ENCODE assay signal across 15 mouse cellular contexts in the genomic region with DNA sequence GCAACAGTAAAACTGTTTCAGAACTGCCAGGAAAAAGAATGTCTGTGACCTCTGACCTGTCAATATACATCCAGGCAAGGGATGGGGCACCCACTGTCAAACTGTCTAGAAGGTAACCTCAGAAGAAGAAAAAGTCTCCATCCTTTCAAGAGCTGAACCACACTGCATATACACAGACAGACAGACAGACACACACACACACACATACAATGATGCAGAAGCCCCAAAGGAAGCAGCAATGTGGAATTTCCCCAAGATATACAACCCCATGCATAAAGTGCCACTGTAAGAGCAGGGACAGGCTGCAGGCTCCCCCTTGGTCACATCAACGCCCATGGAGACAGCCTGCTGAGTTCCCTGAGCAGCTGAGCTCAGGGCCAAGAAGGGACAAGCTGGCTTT. TPM values are rescaled to one million over a fixed set of nuclear protein-coding genes. Genes with fewer than 3 reads are reported as not detected.
DNase-seq lines count a peak whose midpoint lies in the region; ATAC-seq and TF ChIP-seq lines count a peak whose summit lies in the region.
"Had no signal": no experiment of that assay in that cellular context is flagged by ENCODE, and none has a peak within 500 bp of the region (broad histone marks: within the 10 kb centered on the region; RNA-seq: fewer than 3 reads in every experiment).

No protein-coding gene starts in this region.

- ATAC-seq in hindbrain, postnatal 0 days = no peak
- no peak for ATAC-seq in neural tube, embryonic 13.5 days (ENCODE audit: low read depth)
- no peak for ATAC-seq in forebrain, embryonic 13.5 days

- WGBS in hindbrain, embryonic 10.5 days = 11% methylated on average over 1 of the region's 1 CpGs
- 29% methylated on average over 1 of the region's 1 CpGs for WGBS in hindbrain, postnatal 0 days
- WGBS in neural tube, embryonic 13.5 days = 19% methylated on average over 1 of the region's 1 CpGs
- 20% methylated on average over 1 of the region's 1 CpGs for WGBS in forebrain, embryonic 13.5 days
- 58% methylated on average over 1 of the region's 1 CpGs for WGBS in small intestine, adult 2 months

- no peak for DNase-seq in hindbrain, embryonic 10.5 days (ENCODE audit: low spot score)
- no peak for DNase-seq in hindbrain, postnatal 0 days (ENCODE audit: low spot score)
- DNase-seq in neural tube, embryonic 10.5 days (ENCODE audit: extremely low spot score, low spot score) = no peak
- no peak for DNase-seq in testis, postnatal 10 days (ENCODE audit: low spot score)
- DNase-seq: adrenal gland, postnatal 25 days; gastrocnemius, postnatal 36 days; heart, postnatal 10 days; lung, postnatal 10 days; thymus, postnatal 14 days had no signal

- peak overlapping the region; percentile 92 for H3K27ac ChIP-seq in hindbrain, embryonic 10.5 days
- H3K27ac ChIP-seq in hindbrain, postnatal 0 days = no peak overlapping the region
- peak overlapping the region; percentile 55; the same call in 1 of the 2 replicates for H3K27ac ChIP-seq in neural tube, embryonic 13.5 days (replicated peaks)
- H3K27ac ChIP-seq in forebrain, embryonic 13.5 days = peak overlapping the region; percentile 84
- peak overlapping the region; percentile 68 for H3K27ac ChIP-seq in small intestine, adult 2 months (ENCODE audit: insufficient read depth, low read depth, low read length)

- H3K4me1 ChIP-seq in hindbrain, embryonic 10.5 days (replicated peaks) = peaks cover 97% of the 10 kb centered on the region
- peaks cover 32% of the 10 kb centered on the region for H3K4me1 ChIP-seq in hindbrain, postnatal 0 days (ENCODE audit: insufficient read depth, low read length)
- peaks cover 95% of the 10 kb centered on the region for H3K4me1 ChIP-seq in neural tube, embryonic 13.5 days (replicated peaks)
- H3K4me1 ChIP-seq in forebrain, embryonic 13.5 days = peaks cover 88% of the 10 kb centered on the region
- H3K4me1 ChIP-seq in small intestine, adult 2 months (ENCODE audit: control insufficient read depth, insufficient read depth, insufficient read length, low read length) = peaks cover 69% of the 10 kb centered on the region

- no peak overlapping the region for H3K4me3 ChIP-seq in hindbrain, embryonic 10.5 days
- H3K4me3 ChIP-seq in hindbrain, postnatal 0 days (ENCODE audit: low read length) = no peak overlapping the region
- no peak overlapping the region for H3K4me3 ChIP-seq in neural tube, embryonic 13.5 days
- no peak overlapping the region for H3K4me3 ChIP-seq in forebrain, embryonic 13.5 days
- H3K4me3 ChIP-seq in small intestine, adult 2 months (ENCODE audit: low read depth, low read length) = no peak overlapping the region; the same call in 1 of the 2 replicates
- H3K4me3 ChIP-seq: myocyte had no signal

- H3K9me3 ChIP-seq in hindbrain, embryonic 10.5 days = no peaks in the 10 kb centered on the region
- no peaks in the 10 kb centered on the region for H3K9me3 ChIP-seq in hindbrain, postnatal 0 days (ENCODE audit: low read length)
- no peaks in the 10 kb centered on the region for H3K9me3 ChIP-seq in neural tube, embryonic 13.5 days
- no peaks in the 10 kb centered on the region for H3K9me3 ChIP-seq in forebrain, embryonic 13.5 days (replicated peaks)

- TF ChIP-seq CTCF in hindbrain, postnatal 0 days (IDR thresholded peaks at IDR 0.05; ENCODE audit: low read depth) = no peak
- no peak for TF ChIP-seq CTCF in small intestine, adult 2 months (IDR thresholded peaks at IDR 0.05; ENCODE audit: extremely low read depth, insufficient read length, insufficient replicate concordance, low read depth, low read length)

- H3K9ac ChIP-seq in hindbrain, postnatal 0 days (replicated peaks; ENCODE audit: low read length) = no peak overlapping the region
- peak overlapping the region; percentile 13; the same call in 1 of the 2 replicates for H3K9ac ChIP-seq in neural tube, embryonic 13.5 days
- 0 out of 2 replicates have a peak overlapping the region, but pooled peaks have one; percentile 31 for H3K9ac ChIP-seq in forebrain, embryonic 13.5 days

- H3K4me2 ChIP-seq in hindbrain, postnatal 0 days (ENCODE audit: low read depth, low read length) = no peak overlapping the region
- no peak overlapping the region for H3K4me2 ChIP-seq in neural tube, embryonic 13.5 days
- H3K4me2 ChIP-seq in forebrain, embryonic 13.5 days = no peak overlapping the region; the same call in 1 of the 2 replicates

- 0 out of 2 replicates have a peak, but pooled peaks cover 4% of the 10 kb centered on the region for H3K36me3 ChIP-seq in hindbrain, embryonic 10.5 days
- no peaks in the 10 kb centered on the region for H3K36me3 ChIP-seq in hindbrain, postnatal 0 days (ENCODE audit: insufficient read depth, low read length)
- no peaks in the 10 kb centered on the region for H3K36me3 ChIP-seq in neural tube, embryonic 13.5 days
- H3K36me3 ChIP-seq in forebrain, embryonic 13.5 days (ENCODE audit: poor library complexity, severe bottlenecking) = no peaks in the 10 kb centered on the region
- no peaks in the 10 kb centered on the region for H3K36me3 ChIP-seq in small intestine, adult 2 months (ENCODE audit: control insufficient read depth, insufficient read depth, low read length)

- 0 out of 2 replicates have a peak, but pooled peaks cover 3% of the 10 kb centered on the region for H3K27me3 ChIP-seq in hindbrain, embryonic 10.5 days (ENCODE audit: insufficient read depth, poor library complexity, severe bottlenecking)
- no peaks in the 10 kb centered on the region for H3K27me3 ChIP-seq in hindbrain, postnatal 0 days (ENCODE audit: insufficient read depth, low read length)
- no peaks in the 10 kb centered on the region for H3K27me3 ChIP-seq in neural tube, embryonic 13.5 days
- no peaks in the 10 kb centered on the region for H3K27me3 ChIP-seq in forebrain, embryonic 13.5 days
- H3K27me3 ChIP-seq in small intestine, adult 2 months (ENCODE audit: control insufficient read depth, insufficient read depth, low read length) = no peaks in the 10 kb centered on the region

- TF ChIP-seq POLR2A in small intestine, adult 2 months (IDR thresholded peaks at IDR 0.05; ENCODE audit: low read depth, low read length) = no peak

RNA-seq across cellular contexts. Expression of a gene that starts 5.6 kb away (rescaled TPM):
- polyA plus RNA-seq in hindbrain, embryonic 10.5 days (2016; fragmentation: Nextera tagmentation; extraction: Ambion mirVana) = 20.5 and 29.2 TPM in 2 replicates
- total RNA-seq in hindbrain, postnatal 0 days (2014; rRNA removed) = 69.0 and 73.9 TPM in 2 replicates
- 34.1 and 35.7 TPM in 2 replicates for polyA plus RNA-seq in hindbrain, postnatal 0 days (2015; fragmentation: Nextera tagmentation; extraction: Ambion mirVana)
- 30.9 and 34.0 TPM in 2 replicates for polyA plus RNA-seq in neural tube, embryonic 13.5 days (2015; fragmentation: Nextera tagmentation; extraction: Ambion mirVana)
- polyA plus RNA-seq in forebrain, embryonic 13.5 days (2015; fragmentation: Nextera tagmentation; extraction: Ambion mirVana) = 34.5 and 38.7 TPM in 2 replicates
- polyA plus RNA-seq in small intestine, adult 2 months (2012; rRNA removed) = 104 and 324 TPM in 2 replicates

RNA-seq across cellular contexts. Expression of a gene that starts 44.3 kb away (rescaled TPM):
- polyA plus RNA-seq in hindbrain, embryonic 10.5 days (2016; fragmentation: Nextera tagmentation; extraction: Ambion mirVana) = 34.4 and 37.9 TPM in 2 replicates
- 13.9 and 20.7 TPM in 2 replicates for total RNA-seq in hindbrain, postnatal 0 days (2014; rRNA removed)
- 62.3 and 64.9 TPM in 2 replicates for polyA plus RNA-seq in hindbrain, postnatal 0 days (2015; fragmentation: Nextera tagmentation; extraction: Ambion mirVana)
- 53.0 and 58.6 TPM in 2 replicates for polyA plus RNA-seq in neural tube, embryonic 13.5 days (2015; fragmentation: Nextera tagmentation; extraction: Ambion mirVana)
- 38.7 and 45.2 TPM in 2 replicates for polyA plus RNA-seq in forebrain, embryonic 13.5 days (2015; fragmentation: Nextera tagmentation; extraction: Ambion mirVana)
- polyA plus RNA-seq in small intestine, adult 2 months (2012; rRNA removed) = 0.30 and 0.74 TPM in 2 replicates

RNA-seq across cellular contexts. Expression of a gene that starts 44.4 kb away (rescaled TPM):
- polyA plus RNA-seq in hindbrain, embryonic 10.5 days (2016; fragmentation: Nextera tagmentation; extraction: Ambion mirVana) = 11.1 and 11.5 TPM in 2 replicates
- 4.3 and 7.1 TPM in 2 replicates for total RNA-seq in hindbrain, postnatal 0 days (2014; rRNA removed)
- polyA plus RNA-seq in hindbrain, postnatal 0 days (2015; fragmentation: Nextera tagmentation; extraction: Ambion mirVana) = 11.2 and 12.2 TPM in 2 replicates
- 11.0 and 13.3 TPM in 2 replicates for polyA plus RNA-seq in neural tube, embryonic 13.5 days (2015; fragmentation: Nextera tagmentation; extraction: Ambion mirVana)
- polyA plus RNA-seq in forebrain, embryonic 13.5 days (2015; fragmentation: Nextera tagmentation; extraction: Ambion mirVana) = 12.4 and 14.3 TPM in 2 replicates
- polyA plus RNA-seq in small intestine, adult 2 months (2012; rRNA removed) = 1.7 and 2.4 TPM in 2 replicates

RNA-seq across cellular contexts. Expression of a gene that starts 58.4 kb away (rescaled TPM):
- not detected in 2 replicates for polyA plus RNA-seq in hindbrain, embryonic 10.5 days (2016; fragmentation: Nextera tagmentation; extraction: Ambion mirVana)
- not detected in 2 replicates for total RNA-seq in hindbrain, postnatal 0 days (2014; rRNA removed)
- not detected in 2 replicates for polyA plus RNA-seq in hindbrain, postnatal 0 days (2015; fragmentation: Nextera tagmentation; extraction: Ambion mirVana)
- polyA plus RNA-seq in neural tube, embryonic 13.5 days (2015; fragmentation: Nextera tagmentation; extraction: Ambion mirVana) = not detected in 2 replicates
- not detected in 2 replicates for polyA plus RNA-seq in forebrain, embryonic 13.5 days (2015; fragmentation: Nextera tagmentation; extraction: Ambion mirVana)
- not detected in 2 replicates for polyA plus RNA-seq in small intestine, adult 2 months (2012; rRNA removed)
- total RNA-seq: adrenal gland, postnatal 25 days; gastrocnemius, postnatal 36 days; heart, postnatal 10 days; liver, adult 2 months had no signal
- polyA plus RNA-seq: kidney, embryonic 14.5 days; liver, adult 2 months had no signal

RNA-seq across cellular contexts. Expression of a gene that starts 58.4 kb away (rescaled TPM):
- 44.7 and 49.0 TPM in 2 replicates for polyA plus RNA-seq in hindbrain, embryonic 10.5 days (2016; fragmentation: Nextera tagmentation; extraction: Ambion mirVana)
- 10.2 and 10.8 TPM in 2 replicates for total RNA-seq in hindbrain, postnatal 0 days (2014; rRNA removed)
- polyA plus RNA-seq in hindbrain, postnatal 0 days (2015; fragmentation: Nextera tagmentation; extraction: Ambion mirVana) = 31.4 and 33.9 TPM in 2 replicates
- polyA plus RNA-seq in neural tube, embryonic 13.5 days (2015; fragmentation: Nextera tagmentation; extraction: Ambion mirVana) = 50.3 and 50.8 TPM in 2 replicates
- 48.1 and 54.9 TPM in 2 replicates for polyA plus RNA-seq in forebrain, embryonic 13.5 days (2015; fragmentation: Nextera tagmentation; extraction: Ambion mirVana)
- polyA plus RNA-seq in small intestine, adult 2 months (2012; rRNA removed) = 3.4 and 11.2 TPM in 2 replicates

Comparison
In these comparisons a context has a peak if more than half of its experiments do, and no peak if none do; other contexts are left out.
1. RNA of a gene that starts 44.3 kb away (polyA plus RNA-seq): 62.3 to 64.9 TPM in hindbrain, postnatal 0 days, 53.0 to 58.6 TPM in neural tube, embryonic 13.5 days, 38.7 to 45.2 TPM in forebrain, embryonic 13.5 days and 34.4 to 37.9 TPM in hindbrain, embryonic 10.5 days; 0.30 to 0.74 TPM in small intestine, adult 2 months; every median in the first group is over 10 times any median in the second.